Mouse (Mus musculus) c-Kit-positive CD71-negative TER-119-negative erythroid progenitor cells, embryonic 14.5 days (primary cell): ENCODE results near the gene Rbm20.

Source experiments
- DNase-seq: peaks from one replicate; pipeline ENCODE4 v3.0.0-alpha.2; 2013; ENCODE audit warnings: low read depth

Gene Rbm20

GRCm38 (mm10) chr19:53717364-53717763 lies 40.3 kb downstream of the Rbm20 start:
- DNase-seq, result no peak

- no peak for DNase-seq
These were observed 45.1 kb downstream of the Rbm20 start for GRCm38 (mm10) chr19:53722186-53722585.

GRCm38 (mm10) chr19:53724053-53724452 lies 46.9 kb downstream of the Rbm20 start:
- DNase-seq, result no peak

GRCm38 (mm10) chr19:53726340-53726739 lies 49.2 kb downstream of the Rbm20 start:
- no peak for DNase-seq

GRCm38 (mm10) chr19:53726755-53727154 lies 49.6 kb downstream of the Rbm20 start:
- no peak for DNase-seq

GRCm38 (mm10) chr19:53727277-53727676 lies 50.2 kb downstream of the Rbm20 start:
- DNase-seq, result no peak

GRCm38 (mm10) chr19:53727886-53728669 lies 51.0 kb downstream of the Rbm20 start:
- no peak for DNase-seq

GRCm38 (mm10) chr19:53729919-53730318 lies 52.8 kb downstream of the Rbm20 start:
- DNase-seq, result no peak

GRCm38 (mm10) chr19:53731761-53732201 lies 54.7 kb downstream of the Rbm20 start:
- no peak for DNase-seq

- DNase-seq, result no peak
These were observed 57.7 kb downstream of the Rbm20 start for GRCm38 (mm10) chr19:53734845-53735244.

- no peak for DNase-seq
These were observed 61.6 kb downstream of the Rbm20 start for GRCm38 (mm10) chr19:53738701-53739131.

GRCm38 (mm10) chr19:53739570-53740266 lies 62.6 kb downstream of the Rbm20 start:
- no peak for DNase-seq

- DNase-seq, result peak; percentile 37
These were observed 63.8 kb downstream of the Rbm20 start for GRCm38 (mm10) chr19:53740750-53741380.

- peak; percentile 36 for DNase-seq
These were observed 64.8 kb downstream of the Rbm20 start for GRCm38 (mm10) chr19:53741902-53742301.

- no peak for DNase-seq
These were observed 68.2 kb downstream of the Rbm20 start for GRCm38 (mm10) chr19:53745354-53745753.

- DNase-seq, result no peak
These were observed 69.0 kb downstream of the Rbm20 start for GRCm38 (mm10) chr19:53746116-53746515.

- no peak for DNase-seq
These were observed 71.2 kb downstream of the Rbm20 start for GRCm38 (mm10) chr19:53748236-53748775.

GRCm38 (mm10) chr19:53749326-53749725 lies 72.2 kb downstream of the Rbm20 start:
- DNase-seq, result no peak

- no peak for DNase-seq
These were observed 74.5 kb downstream of the Rbm20 start for GRCm38 (mm10) chr19:53751420-53752185.

GRCm38 (mm10) chr19:53752993-53753392 lies 75.9 kb downstream of the Rbm20 start:
- DNase-seq, result no peak

- DNase-seq, result no peak
These were observed 77.3 kb downstream of the Rbm20 start for GRCm38 (mm10) chr19:53754421-53754830.

GRCm38 (mm10) chr19:53755346-53755745 lies 78.2 kb downstream of the Rbm20 start:
- no peak for DNase-seq
